Mouse (Mus musculus) c-Kit-positive CD71-negative TER-119-negative erythroid progenitor cells, embryonic 14.5 days (primary cell): Measurements from ENCODE around the gene Tmod4.

ENCODE experiments used
- DNase-seq: peaks from one replicate; pipeline ENCODE4 v3.0.0-alpha.2; 2013; ENCODE audit warnings: low read depth

The Tmod4 gene

GRCm38 (mm10) chr3:95136336-95136735 is 12.1 kb downstream of the Tmod4 start:
- no peak for DNase-seq

DNA sequence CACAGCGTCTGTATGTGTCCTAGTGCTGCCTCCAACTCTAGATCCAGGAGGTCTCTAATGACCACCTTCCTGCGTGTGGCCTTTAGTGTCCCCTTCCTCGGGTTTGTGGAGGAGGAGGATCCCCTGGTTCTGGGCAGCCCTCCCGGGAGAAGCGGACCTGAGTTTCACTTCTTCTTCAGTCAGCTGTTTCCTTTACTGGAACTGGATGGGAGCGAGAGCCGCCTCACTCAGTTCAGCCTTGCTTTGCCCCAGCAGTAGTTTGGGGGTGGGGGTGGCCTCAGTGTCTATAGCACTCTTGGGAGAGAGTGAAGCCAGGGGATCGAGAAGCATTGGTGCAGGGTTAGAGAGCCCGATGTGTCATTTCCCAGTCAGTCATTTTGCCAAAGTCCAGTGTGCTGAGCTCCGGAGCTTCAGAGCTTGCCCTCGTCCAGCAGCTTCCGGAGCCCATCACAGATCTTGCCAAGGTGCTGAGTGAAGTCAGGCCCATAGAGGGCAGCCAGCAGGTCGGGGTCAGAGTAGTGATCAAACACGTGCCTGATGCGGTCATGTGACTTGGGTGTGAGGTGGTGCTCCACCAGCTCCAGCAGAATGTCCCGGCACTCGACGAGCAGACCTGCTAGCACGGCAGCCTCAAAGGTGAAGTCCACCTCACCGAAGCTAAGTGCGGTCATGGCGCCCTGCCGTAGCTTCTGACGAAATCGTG is 15.5 kb downstream of the Tmod4 start:
- DNase-seq = no peak

- no peak for DNase-seq
Measured at GRCm38 (mm10) chr3:95140289-95140595, 16.0 kb downstream of the Tmod4 start.

DNA sequence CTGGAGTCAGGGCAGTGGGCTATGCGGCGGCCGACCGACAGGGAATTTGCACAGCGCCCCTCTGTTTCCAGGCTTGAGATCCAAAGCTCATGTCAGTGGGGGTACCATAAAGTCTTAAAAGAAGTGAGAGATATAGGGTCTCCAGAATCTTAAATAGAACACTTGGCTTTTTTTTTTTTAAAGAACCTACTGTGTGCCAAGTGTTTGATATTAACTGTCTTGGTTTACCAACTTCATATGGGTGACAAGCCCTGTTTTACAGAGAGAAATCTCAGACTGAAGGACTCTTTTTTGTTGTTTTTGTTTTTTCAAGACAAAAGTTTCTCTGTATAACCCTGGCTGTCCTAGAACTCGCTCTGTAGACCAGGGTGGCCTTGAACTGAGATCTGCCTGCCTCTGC is 16.5 kb downstream of the Tmod4 start:
- no peak for DNase-seq

- DNase-seq = no peak
Measured at GRCm38 (mm10) chr3:95141474-95141873, 17.2 kb downstream of the Tmod4 start.

GRCm38 (mm10) chr3:95141952-95142616 is 17.8 kb downstream of the Tmod4 start, which contains the start of gene Tnfaip8l2:
Gene Tnfaip8l2, minus strand, starts transcription at chr3:95142360.
- DNase-seq = no peak

- peak; percentile 85 for DNase-seq
Measured at GRCm38 (mm10) chr3:95142617-95143011, 18.3 kb downstream of the Tmod4 start.

DNA sequence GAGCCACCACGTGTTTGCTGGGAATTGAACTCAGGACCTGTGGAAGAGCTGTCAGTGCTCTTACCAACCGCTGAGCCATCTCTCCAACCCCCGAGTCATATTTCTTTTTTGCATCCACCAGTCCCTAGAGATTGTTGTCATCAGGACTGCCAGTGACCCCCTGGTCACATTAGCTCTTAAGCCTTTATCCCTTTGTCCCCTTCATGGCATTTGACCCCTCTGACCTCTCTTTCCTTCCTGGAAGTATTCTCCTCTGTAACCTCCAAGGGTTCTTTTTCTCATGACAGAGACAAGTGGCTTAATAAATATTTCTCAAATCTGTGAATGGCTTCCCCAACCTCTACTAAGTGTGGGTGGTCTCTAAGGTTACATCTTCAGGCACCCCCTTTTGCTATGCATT is 23.6 kb downstream of the Tmod4 start:
- DNase-seq = no peak

DNA sequence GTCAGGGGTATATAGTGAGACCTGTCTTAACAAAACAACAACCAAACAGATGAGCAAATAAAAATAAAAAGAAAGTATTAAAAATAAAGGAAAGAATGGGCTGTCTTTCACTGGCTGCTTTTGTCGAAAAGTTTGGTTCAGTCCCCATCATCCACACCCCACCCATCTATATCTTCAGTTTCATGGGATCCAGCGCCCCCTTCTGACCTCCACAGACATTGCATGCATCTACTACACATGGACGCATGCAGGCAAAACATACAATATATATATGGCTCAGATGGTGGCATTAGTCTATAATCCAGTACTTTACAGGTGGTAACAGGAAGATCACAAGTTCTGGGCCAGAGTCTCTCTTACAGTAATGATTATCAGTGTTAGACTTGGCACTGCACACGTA is 29.6 kb downstream of the Tmod4 start:
- peak; percentile 66 for DNase-seq

- DNase-seq = no peak
Measured at GRCm38 (mm10) chr3:95159511-95159986, 35.3 kb downstream of the Tmod4 start.

GRCm38 (mm10) chr3:95159987-95160963 is 36.0 kb downstream of the Tmod4 start, which contains the start of gene Sema6c:
Gene Sema6c, plus strand, starts transcription at chr3:95160457.
- DNase-seq = peak; percentile 76

- DNase-seq = no peak
Measured at GRCm38 (mm10) chr3:95161041-95161551, 36.8 kb downstream of the Tmod4 start.

- no peak for DNase-seq
Measured at GRCm38 (mm10) chr3:95161618-95162344, 37.5 kb downstream of the Tmod4 start.

GRCm38 (mm10) chr3:95162345-95162628 is 38.0 kb downstream of the Tmod4 start:
- DNase-seq = no peak

GRCm38 (mm10) chr3:95163419-95164255 is 39.4 kb downstream of the Tmod4 start:
- no peak for DNase-seq

- no peak for DNase-seq
Measured at GRCm38 (mm10) chr3:95164256-95164550, 39.9 kb downstream of the Tmod4 start.

DNA sequence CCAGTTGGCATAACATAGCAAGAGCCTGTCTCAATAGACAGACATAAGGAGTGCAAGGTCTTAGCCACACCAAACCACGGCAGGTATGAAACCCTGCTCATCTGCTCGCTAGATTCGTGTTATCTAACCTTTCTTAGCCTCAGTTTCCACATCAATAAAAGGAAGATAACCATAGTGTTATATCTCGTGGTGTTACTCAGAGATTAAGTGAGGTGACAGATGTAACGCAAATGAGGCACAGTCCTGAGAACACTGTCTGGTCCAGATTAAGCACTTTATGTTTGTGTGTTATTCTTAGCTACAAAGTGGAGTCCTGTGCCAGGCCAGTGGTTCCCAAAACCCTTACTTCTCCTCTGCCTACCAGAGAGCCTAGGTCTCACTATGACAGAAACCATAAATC is 40.6 kb downstream of the Tmod4 start:
- no peak for DNase-seq

DNA sequence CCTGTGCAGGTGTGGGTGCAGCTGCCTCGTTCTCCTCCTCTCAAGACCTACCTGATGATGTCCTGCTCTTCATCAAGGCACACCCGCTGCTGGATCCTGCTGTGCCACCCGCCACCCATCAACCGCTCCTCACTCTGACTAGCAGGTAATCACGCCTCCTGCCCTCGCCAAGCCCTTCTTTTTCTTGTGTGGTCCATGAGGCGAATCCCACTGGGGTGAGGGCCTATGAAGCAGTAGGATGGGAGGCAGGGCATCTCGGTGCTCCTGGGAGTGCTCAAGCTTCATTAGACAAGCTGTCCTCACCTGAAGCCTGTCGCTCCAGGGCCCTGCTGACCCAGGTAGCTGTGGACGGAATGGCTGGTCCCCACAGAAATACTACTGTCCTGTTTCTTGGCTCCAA is 45.7 kb downstream of the Tmod4 start:
- no peak for DNase-seq

DNA sequence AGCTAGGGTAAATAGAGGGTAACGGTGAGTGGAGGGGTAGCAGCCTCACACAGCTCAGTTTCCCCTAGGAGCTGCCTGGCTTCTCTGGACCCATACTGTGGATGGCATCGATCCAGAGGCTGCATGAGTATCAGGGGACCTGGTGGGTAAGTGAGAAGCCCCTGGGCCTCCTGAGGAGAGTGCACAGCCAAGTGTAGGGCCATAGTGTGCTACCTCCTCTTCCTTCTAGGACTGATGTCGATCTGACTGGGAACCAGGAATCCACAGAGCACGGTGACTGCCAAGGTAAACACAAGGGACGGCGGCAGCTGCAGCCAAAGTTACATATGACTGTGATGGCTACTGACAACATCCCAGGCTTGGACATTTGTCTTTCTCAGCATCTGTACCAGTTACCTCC is 46.8 kb downstream of the Tmod4 start:
- DNase-seq = no peak

- no peak for DNase-seq
Measured at GRCm38 (mm10) chr3:95172526-95173255, 48.4 kb downstream of the Tmod4 start.
